Mouse (Mus musculus): ENCODE results near the gene Ddx54.

The Ddx54 gene

DNA sequence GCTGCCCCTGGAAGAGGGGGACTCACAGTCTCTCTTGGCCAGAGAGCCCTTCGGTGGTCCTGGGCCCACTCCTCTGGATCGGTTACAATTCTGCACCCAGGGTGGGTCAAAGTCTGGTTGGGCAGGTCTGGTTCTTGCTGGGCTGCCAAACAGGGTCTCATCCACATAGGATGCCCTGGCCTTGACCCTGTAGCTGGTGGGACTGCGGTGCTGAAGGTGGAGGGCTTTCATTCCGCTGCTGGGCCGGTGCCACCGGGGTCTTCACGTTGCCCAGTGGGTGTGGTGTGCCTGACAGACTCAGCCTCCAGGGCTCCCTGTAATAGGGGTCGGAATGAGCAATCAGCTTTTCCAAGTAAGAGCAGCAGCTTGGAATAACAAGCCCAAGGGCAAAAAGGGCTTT is 1.1 kb upstream of the Ddx54 start:
- DNase-seq (ENCODE audit: low spot score in 2 of 2) = peak in 1 of 2 experiments; percentile 62

DNA sequence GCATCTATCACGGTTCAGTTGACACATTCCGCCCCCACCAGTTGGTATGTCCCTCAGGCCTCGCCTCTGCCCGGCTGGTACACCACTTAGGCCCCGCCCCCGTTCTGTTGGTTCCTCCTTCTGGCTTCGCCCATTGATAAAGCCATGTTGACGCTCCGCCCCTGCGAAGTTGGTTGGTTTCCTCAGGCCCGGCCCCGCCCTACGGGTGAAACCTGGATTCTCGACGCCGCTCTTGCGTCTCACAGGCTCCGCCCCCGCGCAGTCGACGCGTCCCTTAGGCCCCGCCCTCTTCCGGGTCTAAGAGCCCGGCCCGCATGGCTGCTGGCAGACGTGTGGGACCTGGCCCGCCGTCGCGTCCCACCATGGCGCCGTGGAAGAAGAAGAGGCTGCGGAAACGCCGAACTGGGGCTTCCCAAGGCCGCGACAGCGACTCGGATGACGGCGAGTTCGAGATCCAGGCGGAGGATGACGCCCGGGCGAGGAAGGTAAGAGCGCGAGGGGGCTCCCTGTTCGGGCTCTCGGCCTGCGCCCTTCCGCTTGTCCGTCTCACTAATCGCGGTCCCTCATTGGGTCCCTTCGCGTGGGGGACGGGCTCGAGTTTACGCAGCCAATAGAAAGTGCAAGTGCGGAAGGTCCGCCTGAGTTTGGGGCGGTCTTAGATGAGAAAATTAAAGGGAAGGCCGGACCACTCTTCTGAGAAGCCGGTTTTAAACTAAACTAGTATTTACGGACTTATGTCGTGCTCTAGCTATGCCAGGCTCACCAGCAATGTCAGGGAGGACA is 474 bp downstream of the Ddx54 start:
- DNase-seq (ENCODE audit: low spot score in 2 of 2) = peak; percentile 100

DNA sequence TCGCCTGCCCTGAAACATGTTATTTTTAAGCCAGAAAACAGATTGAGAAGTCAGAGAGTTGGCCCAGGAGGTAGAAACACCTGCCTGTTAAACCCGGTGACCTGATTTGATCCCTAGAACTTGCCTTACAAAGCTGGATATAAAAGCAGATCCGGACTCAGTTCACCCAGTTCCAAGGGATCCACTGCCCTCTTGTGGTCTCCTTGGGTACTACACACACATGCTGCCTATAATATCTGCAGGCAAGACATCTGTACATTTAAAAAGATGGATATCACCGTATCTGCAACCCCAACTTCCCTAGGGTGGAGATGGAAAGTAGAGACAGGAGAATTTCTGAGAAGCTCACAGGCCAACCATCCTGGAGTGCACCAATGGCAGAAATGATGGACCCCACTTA is 3.4 kb downstream of the Ddx54 start:
- peak in 1 of 2 experiments; percentile 53 for DNase-seq (ENCODE audit: low spot score in 2 of 2)

DNA sequence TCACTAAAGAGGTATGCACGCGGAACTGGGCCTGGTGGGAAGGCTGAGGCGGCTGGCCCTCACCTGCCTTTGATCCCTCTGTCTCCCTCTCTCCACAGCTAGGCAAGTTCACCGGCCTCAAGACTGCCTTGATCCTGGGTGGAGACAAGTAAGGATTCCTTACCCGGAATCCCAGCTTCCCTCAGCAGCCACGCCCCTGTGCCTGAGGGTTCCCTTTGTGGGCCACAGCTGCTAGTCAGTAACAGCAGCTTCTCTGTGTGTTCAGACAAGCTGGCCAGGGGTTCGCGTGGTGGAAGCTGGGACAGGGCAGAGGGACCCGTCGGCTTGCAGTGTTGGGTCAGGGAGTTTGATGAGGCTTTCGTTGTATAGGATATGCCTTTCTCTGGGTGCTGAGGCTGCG is 6.2 kb downstream of the Ddx54 start:
- DNase-seq (ENCODE audit: low spot score in 2 of 2) = no peak

DNA sequence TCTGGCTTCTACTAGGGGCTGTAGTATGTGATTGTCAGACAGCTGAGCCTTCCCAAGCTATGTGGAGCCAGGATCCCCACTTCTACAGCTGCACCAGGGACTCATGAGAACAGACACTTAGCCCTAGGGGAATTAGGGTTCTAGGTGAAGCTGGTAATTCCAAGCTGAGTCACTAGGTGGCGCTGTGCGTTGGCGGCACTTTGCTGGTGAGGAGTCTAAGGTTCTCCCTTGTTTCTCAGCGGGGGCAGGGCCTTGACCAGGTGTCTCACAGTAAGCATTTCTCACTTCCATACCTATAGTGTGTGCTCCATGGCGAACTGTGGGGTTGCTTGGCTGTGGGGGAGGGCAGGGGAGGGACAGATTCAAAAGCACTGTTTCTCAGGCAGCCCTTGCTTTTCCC is 6.7 kb downstream of the Ddx54 start:
- DNase-seq (ENCODE audit: low spot score in 2 of 2) = peak; percentile 65 to 79

DNA sequence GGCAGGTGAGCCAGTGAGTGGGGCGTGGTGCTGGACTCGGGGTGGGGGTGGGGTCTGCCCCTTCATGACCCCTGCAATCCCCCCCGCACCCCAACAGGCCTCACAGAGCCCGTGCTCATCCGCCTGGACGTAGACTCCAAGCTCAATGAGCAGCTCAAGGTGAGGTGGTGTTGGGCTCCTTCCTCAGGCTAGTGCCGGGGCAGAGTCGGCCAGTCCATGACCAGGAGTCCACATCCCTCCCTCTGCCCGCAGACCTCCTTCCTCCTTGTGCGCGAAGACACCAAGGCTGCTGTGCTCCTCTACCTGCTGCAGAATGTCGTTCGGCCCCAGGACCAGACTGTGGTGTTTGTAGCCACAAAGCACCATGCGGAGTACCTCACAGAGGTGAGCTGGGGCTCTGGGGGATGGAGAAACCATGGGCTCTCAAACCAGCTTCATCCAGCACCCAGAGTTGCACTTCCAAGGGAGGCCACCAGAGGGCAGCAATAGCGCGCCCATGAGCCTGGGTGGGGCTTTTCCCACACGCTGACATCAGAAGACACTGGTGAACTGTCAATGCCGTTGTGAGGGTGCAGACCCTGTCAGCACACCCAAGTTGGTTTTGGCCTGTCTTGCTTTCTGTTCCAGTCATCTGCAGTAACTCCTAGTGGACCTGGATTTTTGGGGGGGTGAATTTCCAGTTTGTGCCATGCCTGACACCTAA is 8.0 kb downstream of the Ddx54 start:
- peak; percentile 89 to 91 for DNase-seq (ENCODE audit: low spot score in 2 of 2)

DNA sequence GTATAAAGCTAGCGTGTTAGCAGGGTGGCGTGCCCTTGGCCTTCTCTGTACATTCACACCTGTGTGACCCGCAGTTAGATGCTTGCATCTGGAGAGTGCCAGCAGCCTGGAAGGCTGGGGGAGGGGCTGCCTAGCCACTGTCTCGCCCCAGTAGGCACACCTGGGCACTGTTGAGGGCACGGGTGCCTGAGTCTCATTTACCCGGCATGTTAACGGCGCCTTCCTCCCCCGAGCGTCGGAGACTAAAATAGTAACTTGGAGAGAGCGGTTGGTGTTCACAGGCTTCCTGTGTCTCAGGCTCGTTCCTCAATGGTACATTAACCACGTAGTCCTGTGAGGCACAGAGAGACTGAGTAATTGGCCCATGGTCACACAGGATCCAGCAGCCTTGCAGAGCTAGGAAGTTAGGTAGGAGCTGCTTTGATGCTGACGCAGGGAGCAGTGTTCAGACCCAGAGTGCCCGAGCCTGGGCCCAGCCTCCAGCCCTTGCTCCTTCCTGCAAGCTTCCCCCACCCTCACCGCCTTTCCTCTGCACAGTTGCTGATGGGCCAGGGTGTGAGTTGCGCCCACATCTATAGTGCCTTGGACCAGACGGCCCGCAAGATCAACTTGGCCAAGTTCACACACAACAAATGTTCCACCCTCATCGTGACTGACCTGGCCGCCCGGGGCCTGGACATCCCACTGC is 8.7 kb downstream of the Ddx54 start:
- peak in 1 of 2 experiments; percentile 48 for DNase-seq (ENCODE audit: low spot score in 2 of 2)

DNA sequence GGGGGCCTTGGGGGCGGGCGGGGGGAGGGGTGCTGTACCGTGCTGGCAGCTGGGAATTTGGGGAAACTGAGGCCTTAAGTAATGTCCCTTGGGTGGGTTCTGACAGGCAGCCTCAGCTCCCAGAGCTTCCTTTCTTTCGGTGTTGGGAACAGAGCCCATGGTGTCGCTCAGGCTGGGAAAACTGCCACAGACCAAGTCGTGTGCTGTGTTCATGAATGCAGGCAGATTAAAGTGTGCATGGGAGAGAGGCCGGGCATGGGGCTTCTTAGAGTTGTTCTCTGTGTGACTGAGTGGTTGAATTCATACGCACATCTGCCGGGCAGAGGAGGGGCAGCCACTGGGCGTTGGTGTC is 9.3 kb downstream of the Ddx54 start:
- DNase-seq (ENCODE audit: low spot score in 2 of 2) = peak in 1 of 2 experiments; percentile 78

DNA sequence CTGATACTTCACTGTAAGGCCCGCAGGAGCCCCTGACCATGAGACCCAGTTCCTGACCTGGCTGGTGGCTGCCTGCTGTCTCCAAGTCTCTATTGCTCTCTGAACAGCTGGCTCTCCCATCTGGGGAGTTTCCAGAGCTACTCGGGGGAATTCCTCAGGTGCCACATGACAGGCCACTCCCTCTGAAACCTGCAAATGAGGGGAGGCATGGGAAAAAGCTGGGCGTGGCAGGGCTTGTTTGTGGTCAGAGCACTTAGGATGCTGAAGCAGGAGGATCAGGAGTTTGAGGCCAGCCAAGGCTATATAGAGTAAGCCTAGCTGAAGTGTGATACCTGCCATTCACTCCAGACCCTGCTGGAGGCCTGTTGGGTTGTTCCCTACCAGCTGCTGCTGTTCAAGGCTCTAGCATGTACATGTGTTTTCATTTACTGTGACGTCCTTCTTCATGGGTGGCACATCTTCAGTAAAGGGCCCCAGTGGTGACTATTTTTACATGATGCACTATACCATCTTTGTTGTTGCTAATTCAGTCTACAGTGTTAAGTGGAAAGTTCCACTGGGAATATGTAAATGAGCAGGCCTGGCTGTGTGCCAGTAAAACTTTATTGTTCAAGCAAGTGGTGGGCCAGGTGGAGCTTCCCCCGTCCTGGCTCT is 9.8 kb downstream of the Ddx54 start:
- peak in 1 of 2 experiments; percentile 71 for DNase-seq (ENCODE audit: low spot score in 2 of 2)

DNA sequence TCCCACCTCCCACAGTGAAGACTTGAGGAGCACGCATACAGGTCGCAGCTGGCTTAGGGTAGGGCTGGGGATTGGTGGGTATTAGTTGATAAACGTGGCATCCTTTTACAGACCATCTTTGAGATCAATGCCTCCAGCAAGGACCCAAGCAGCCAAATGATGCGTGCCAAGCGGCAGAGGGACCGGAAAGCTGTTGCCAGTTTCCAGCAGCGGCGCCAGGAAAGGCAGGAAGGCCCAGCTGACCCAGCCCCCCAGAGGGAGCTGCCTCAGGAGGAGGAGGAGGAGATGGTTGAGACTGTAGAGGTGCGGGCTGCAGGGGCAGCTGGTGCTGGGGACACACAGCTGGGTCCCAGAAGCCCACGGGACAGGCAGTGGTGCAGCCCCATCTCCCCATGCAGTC is 11.9 kb downstream of the Ddx54 start:
- DNase-seq (ENCODE audit: low spot score in 2 of 2) = peak in 1 of 2 experiments; percentile 60

DNA sequence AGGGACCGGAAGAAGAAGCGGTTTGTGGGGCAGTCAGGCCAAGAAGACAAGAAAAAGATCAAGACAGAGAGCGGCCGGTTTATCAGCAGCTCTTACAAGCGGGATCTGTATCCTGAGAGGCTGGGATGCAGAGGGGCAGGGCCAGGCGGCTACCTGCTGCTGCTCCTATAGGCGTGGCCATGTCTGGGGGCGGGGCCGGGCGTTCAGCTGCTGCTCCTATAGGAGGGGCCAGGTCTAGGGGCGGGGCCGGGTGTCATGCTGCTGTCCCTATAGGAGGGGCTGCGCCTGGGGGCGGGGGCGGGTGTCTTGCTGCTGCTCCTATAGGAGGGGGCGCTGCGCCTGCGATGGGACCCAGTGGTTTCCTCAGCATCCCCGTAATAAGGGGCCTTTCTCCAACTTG is 13.9 kb downstream of the Ddx54 start:
- no peak for DNase-seq (ENCODE audit: low spot score in 2 of 2)

DNA sequence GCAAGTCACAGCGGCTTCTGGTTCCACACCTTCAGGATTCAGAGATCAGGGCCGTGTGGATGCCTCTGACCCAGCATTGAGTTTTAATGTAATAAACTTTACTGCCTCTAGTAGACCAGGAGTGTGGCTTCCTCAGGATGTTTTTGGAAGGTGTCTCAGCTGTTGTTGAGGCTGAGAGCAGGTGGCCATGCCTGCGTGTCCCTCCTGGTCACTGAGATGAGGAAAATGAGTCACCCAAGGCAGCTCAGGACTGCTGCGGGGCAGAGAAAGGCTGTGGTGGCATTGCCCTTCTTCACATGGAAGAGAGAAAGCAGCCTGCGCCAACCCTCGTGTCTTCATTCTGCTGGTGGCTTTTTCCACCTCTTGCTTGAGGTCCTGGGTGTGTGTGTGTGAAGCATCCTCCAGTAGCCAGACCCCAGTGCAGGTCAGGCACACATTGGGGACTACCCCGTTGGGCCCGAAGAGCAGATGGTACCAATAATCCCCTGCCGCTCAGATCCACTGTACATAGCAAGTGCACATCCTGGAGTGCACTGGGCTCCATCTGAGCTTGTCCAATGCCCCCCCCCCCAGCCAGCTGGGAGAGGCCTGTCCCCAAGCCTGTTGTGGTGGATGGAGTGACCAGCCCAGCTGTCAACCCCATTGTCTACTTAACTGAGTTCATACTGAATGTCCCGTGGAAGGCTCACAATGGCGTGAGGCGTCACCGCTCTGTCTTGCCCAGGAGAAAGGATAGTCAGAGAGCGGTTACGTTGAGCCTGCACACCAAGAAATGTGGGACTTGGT is 15.2 kb downstream of the Ddx54 start:
- DNase-seq (ENCODE audit: low spot score in 2 of 2) = no peak

DNA sequence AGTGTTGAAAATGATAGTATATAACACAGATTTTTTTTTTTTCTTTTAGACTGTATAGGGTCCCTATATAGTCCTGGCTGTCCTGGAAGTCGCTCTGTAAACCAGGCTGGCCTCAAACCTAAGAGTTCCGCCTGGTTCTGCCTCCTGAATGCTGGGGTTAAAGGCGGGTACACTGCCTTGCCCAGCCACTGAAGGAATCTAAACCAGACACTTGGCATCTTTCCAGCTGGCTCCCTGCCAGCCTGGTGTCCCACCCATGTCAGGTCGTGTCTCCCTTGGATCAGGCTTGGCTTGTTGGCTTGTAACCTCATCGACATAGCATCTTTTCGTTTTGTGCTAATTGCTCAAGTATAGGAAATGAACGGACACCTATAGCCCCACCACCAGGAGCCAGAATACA is 16.1 kb downstream of the Ddx54 start:
- DNase-seq (ENCODE audit: low spot score in 2 of 2) = peak in 1 of 2 experiments; percentile 49

DNA sequence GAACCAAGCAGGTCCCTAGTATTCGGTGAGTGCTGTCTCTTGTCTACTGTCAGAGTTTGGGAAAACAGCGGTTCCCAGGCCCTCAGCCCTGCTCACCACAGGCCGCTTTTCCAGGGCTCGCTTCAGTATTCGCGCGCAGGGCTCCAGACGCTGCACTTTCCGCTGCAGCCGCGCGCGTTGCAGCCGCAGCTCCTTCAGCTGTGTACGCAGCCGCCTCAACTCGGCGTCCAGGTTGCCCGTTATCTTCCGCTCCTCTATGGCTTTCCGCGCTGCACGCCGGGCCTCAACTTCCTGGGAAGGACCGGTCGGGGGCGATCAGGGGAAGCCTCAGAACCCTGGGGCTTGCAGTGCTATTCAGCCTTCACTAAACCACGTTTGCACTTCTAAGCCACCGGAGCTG is 18.6 kb downstream of the Ddx54 start:
- DNase-seq (ENCODE audit: low spot score in 2 of 2) = no peak

DNA sequence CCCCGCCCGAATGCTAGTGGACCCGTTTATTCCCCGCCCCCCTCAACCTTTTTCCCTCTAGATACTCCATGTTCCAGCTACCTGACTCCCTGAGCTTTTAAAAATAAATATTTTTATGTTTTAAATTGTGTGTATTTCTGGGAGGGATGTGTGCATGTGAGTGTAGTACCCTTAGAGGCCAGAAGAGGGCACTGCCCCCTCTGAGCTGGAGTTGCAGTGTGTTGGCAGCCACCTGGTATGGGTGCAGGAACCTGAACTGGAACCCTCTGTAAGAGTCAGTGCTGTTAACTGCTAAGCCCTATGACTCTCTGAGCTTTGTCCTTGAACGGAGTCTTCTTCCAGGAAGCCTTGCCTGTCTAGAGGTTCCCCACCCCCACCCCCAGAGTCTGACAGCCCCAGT is 19.4 kb downstream of the Ddx54 start:
- no peak for DNase-seq (ENCODE audit: low spot score in 2 of 2)

DNA sequence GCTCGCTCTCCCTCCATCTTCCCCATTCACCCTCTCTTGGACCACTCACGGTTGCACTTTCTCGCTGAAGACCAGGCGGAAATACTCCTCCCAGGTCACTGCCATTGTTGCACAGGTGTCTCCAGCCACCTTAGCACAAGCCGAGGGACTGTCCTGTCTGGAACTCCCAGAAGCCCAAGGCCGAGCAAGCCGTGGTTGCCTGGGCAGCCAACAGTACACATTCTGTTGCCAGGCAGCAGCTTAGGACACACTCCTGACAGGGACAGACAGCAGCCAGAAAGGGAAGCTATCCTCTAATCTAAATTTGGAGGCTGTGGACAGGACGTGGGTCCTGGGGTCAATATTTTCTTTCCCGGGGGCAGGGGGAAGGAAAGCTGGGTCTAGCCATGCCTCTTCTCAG is 21.6 kb downstream of the Ddx54 start, which contains the start of gene Cfap73:
TSS of gene Cfap73 (minus strand) at position 105 of the 400 bp plus-strand sequence.
- DNase-seq (ENCODE audit: low spot score in 2 of 2) = peak in 1 of 2 experiments; percentile 52

DNA sequence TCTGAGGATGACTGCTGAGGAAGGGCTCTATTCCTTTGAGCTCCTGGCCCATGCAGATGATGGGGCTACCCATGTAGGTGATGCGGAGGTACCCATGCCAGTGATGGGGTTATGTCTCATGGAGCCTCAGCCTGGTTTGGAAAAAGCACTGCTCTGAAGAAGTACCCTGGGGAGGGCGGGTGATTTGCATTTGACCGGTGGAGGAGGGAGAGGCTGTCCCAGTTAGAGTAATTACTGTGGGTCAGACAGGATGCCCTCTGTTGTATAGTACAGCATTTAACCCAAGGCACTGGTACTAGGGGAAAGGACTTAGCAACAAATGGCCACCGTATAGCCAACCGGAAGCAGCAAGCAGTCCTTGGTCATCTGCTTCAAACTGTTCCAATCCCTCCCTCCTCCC is 22.3 kb downstream of the Ddx54 start:
- DNase-seq (ENCODE audit: low spot score in 2 of 2) = no peak

DNA sequence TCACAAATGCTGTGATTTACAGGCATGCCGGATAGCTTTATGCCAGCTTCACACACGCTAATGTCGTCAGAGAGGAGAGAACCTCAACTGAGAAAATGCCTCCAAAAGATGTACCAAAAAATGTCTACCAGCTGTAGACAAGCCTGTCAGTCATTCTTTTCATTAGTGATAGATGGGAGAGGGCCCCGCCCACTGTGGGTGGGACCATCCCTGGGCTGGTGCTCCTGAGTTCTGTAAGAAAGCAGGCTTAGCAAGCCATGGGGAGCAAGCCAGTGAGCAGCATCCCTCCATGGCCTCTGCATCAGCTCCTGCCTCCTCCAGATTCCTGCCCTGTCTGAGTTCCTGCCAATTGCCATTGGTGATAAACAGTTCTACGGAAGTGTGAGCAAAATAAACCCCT is 23.1 kb downstream of the Ddx54 start:
- peak in 1 of 2 experiments; percentile 53 for DNase-seq (ENCODE audit: low spot score in 2 of 2)

DNA sequence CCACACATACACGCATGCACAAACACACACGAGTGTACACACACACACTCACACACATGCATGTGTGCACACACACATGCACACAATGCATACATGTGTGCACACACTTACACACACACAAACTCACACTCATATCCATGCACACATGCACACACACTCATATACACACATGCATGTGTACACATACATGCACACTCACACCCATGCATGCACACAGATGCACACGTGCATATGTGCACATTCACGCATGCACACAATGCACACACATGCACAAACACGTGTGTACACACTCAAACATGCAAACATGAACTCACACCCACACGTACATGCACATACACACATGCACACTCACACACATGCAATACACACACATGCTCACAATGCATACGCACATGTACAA is 27.6 kb downstream of the Ddx54 start:
- DNase-seq (ENCODE audit: low spot score in 2 of 2) = no peak

DNA sequence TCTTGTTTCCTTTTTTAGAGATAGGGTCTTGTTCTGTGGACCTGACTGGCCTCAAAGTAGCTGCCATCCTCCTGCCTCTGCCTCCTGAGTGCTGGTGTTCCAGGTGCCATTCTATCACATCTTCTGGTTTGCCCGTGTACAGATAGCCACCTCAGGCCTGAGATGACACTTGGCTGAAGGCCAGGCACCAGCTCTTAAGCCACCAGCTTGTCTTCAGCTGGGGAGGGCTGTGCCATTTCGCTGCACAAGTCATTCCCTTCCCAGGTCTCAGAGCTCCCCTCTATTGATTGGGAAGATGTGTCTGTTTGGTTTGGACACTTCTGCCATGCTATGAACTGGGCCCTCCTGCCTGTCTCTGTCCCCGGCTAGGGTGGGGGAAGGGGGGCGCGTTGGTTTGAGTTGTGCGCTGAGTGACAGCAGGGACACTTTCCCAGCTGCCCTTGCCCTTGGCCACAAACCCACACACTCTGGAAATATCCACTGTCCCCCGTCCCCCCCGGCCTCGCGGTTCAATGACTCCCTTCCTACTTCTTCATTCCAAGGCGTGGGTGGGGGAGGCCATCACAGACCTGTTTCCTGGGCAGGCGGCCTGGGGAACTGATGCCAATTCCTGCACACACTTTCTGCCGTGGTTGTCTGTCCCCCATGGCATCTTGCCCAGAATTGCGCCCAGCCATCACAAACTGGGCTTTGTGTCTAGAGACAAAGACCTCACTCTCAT is 31.0 kb downstream of the Ddx54 start:
- peak; percentile 62 to 66 for DNase-seq (ENCODE audit: low spot score in 2 of 2)

DNA sequence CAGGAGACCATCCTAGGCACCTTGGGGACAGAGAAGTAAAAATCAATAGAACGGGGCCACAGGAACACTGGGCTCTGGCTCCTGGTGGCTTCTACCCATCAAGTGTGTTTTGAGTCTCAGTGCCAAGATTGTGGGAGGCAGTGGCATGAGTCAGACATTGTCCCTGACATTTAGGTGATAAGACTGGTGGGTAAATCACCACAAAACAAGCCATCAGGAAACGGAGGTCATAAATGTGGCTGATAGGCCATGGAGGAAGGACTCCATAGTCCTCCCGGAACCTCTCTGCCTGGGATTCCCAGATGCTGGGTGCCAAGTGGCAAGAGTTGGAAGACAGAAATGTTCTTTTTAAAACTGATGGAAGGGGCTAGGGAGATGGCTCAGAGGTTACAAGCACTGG is 31.7 kb downstream of the Ddx54 start:
- DNase-seq (ENCODE audit: low spot score in 2 of 2) = no peak

Data from right cerebral cortex, postnatal 10 days (tissue).